14 mouse cellular contexts compared by ENCODE assay signal in the genomic region with DNA sequence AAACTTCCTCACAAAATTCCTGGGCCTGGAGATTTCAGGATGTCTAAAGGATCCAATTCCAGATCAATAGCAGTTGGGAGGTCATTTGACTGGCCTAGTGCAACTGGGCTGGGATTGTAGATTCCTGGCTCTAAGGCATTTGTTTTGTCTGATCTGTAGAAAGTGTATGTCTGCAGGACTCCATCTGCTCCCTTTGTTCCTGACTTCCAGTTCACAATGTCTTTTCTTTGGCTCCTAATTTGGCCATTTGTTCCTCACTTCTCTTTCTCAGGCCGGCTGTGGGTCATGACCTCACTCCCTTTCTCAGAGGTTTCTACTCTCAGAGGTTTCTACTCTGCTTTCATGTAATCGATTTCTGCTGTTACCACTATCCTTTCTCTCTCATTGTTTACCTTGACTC.
"Had no signal": no experiment of that assay in that cellular context is flagged by ENCODE, and none has a peak within 500 bp of the region (broad histone marks: within the 10 kb centered on the region; RNA-seq: fewer than 3 reads in every experiment).

No protein-coding gene starts in this region.

- DNase-seq: gastrocnemius, postnatal 14 days; gastrocnemius, postnatal 36 days; heart, adult 11 months; heart, adult 2 months; heart, postnatal 14 days; heart, postnatal 36 days; kidney, adult 11 months; kidney, adult 2 months; kidney, adult 9 months; kidney, postnatal 14 days; kidney, postnatal 36 days; layer of hippocampus, adult 9-11 months; layer of hippocampus, postnatal 36 days; left cerebral cortex, postnatal 4 days had no signal
